Mouse (Mus musculus) thymus, postnatal 0 days (tissue): ENCODE measurements around the gene Gm9573. TPM values are rescaled to one million over a fixed set of nuclear protein-coding genes. Genes with fewer than 3 reads are reported as not detected.

Source experiments
- DNase-seq: peaks from one replicate; pipeline ENCODE4 v3.0.0-alpha.2; 2015; ENCODE audit warnings: low spot score
- polyA plus RNA-seq: library from polyadenylated mRNA; unstranded; fragments of >200 nt; fragmentation: Nextera tagmentation; extraction: Ambion mirVana; gene quantifications from 2 replicates; pipeline ENCODE4 v1.2.1, GENCODE M21; 2015

Gene Gm9573
- polyA plus RNA-seq, 1 experiment from 2014 or later: 0.23 TPM

DNA sequence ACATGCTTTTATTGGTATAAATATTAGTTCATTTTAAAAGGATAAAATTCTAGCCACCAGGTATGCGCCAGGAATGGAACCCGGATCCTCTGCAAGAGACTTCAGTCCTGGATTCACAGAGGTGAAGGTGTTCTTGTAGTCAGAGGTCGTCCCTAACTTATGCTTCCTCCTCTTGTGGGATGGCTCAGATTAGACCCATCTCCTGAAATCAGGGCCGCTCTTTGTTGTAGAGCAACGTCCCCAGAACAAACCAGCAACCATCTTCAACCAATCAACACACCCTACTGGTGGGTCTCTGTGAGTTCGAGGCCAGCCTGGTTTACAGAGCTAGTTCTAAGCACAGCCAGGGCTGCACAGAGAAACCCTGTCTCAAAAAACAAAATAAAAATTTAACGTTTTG lies 32.0 kb downstream of the Gm9573 start:
- DNase-seq: no peak

GRCm38 (mm10) chr17:35593786-35594185 lies 32.7 kb downstream of the Gm9573 start:
- DNase-seq: no peak

DNA sequence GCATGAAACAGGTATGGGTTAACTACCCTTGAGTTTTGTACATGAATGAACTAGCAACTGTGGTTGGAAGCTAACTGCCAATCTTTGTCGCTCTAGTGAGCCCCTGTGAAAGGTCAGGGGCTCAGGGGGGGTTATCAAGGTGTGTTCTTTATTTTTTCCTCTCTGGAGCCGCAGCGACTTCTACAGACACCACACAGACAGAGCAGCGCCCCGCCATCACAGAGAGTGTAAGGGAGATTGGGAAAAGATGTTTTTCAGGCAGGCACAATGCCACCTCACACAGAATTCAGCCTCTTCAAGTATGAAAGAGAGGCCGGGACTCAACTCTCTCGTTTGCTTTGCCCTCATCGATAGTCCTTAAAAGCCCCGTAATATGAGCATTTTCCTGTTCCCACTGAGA lies 34.3 kb downstream of the Gm9573 start:
- DNase-seq: no peak

DNA sequence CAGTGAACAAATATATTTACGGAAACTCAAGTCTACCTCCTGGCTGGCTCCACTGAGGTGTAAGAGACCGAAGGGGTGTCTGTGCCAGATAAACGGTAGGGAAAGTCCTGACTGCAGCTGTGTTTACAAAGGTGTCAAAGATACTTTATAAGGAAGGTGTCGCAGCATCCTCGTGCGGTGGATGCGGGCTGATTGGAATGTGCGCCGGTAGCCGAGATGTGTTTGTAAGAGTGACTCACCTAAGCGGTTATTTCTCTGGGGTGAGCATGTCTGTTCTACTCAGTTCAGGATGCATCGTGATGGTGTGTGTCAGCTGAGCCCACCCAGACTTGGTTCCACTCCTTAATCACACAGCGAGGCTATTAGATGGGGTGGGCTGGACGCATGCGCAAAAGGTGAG lies 34.7 kb downstream of the Gm9573 start:
- DNase-seq: no peak

DNA sequence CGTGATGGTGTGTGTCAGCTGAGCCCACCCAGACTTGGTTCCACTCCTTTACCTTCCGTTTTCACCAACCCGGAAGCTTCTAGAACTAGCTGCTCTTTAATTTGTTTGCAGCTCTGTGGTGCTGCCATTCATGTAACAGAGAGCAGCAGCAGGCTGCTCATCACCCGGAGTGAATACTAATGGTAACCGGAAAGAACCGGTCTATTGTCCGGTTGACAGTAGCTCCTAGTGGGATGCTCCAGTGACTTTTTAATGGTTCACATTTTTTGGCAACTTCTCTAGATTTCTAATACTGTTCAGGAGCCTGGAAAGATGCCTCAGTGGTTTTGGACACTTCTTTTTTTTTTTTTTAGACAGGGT lies 35.2 kb downstream of the Gm9573 start:
- DNase-seq: no peak

DNA sequence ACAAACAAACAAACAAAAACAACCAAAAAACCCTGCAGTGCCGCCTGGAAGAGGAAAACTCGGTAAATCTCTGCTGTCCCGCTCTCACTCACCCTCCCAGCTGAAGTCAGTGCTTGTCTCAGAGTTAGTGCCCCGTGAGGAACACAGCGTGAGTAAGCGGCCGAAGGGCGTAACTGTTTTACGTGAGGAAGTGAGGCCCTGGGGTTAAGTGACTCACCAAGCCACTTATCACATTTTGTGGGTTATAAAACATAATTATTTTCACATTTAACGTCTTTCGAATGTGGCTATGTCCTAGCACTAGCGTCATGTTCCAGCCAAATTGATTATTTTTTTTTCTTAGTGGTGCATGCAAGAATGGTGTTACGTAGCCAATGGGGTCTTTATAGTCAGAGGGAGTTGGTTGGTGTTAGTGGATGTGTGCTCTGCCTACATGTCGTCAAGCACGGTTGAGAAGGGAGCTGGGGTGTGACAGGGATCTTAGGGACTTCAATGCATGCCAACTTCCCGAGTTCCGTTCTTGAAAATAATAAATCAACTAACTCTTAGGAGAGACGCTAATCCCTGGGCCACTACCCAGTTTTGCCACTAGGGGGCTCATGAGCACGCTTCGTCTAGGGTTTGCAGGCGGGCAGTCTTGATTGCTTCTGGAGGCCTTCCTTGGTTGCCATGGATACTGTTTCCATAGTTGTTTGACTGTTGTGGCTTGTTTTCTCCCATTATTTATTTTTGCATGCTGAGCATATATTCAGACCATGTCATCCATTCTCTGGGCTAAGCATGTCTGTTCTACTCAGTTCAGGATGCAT lies 35.8 kb downstream of the Gm9573 start:
- DNase-seq: peak; percentile 65

- no peak for DNase-seq
These were observed 38.0 kb downstream of the Gm9573 start for GRCm38 (mm10) chr17:35588387-35588786.

DNA sequence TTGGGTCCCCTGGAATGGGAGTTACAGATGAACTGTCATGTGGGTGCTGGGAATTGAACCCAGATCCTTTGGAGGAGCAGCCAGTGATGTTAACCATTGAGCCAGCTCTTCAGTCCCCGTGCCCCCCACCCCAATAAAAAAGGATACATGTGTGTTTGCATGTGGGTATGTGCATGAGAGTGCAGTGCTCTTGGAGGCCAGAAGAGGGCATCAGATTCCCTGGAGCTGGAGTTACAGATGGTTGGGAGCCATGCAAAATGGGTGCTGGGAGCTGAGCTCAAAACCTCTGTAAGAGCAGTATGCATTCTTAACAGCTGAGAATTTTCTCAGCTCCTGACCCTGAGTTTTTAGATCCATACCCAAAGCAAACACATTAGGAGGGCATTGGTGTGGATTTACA lies 39.1 kb downstream of the Gm9573 start:
- no peak for DNase-seq

- DNase-seq: peak; percentile 79
These were observed 42.0 kb downstream of the Gm9573 start for GRCm38 (mm10) chr17:35584330-35584937.

GRCm38 (mm10) chr17:35582900-35583299 lies 43.5 kb downstream of the Gm9573 start:
- DNase-seq: peak; percentile 37

GRCm38 (mm10) chr17:35578211-35578610 lies 48.2 kb downstream of the Gm9573 start:
- DNase-seq: peak; percentile 89

- DNase-seq: no peak
These were observed 55.0 kb downstream of the Gm9573 start for GRCm38 (mm10) chr17:35571477-35571876.

- no peak for DNase-seq
These were observed 55.6 kb downstream of the Gm9573 start for GRCm38 (mm10) chr17:35570836-35571235.

- peak; percentile 38 for DNase-seq
These were observed 57.1 kb downstream of the Gm9573 start for GRCm38 (mm10) chr17:35569091-35569944.

Other genes starting within 250 kb of the Gm9573 start
- gene H2-Q4, start 247.0 kb downstream of the Gm9573 start, polyA plus RNA-seq: 15.1 and 18.4 TPM in 2 replicates
- gene H2-Q6, start 201.8 kb downstream of the Gm9573 start, polyA plus RNA-seq: 22.7 and 22.9 TPM in 2 replicates
- gene H2-Q7, start 187.5 kb downstream of the Gm9573 start, polyA plus RNA-seq: 37.3 and 38.8 TPM in 2 replicates
- gene H2-Q10, start 156.5 kb downstream of the Gm9573 start, polyA plus RNA-seq: 3.3 and 3.8 TPM in 2 replicates
- gene Pou5f1, start 120.6 kb downstream of the Gm9573 start, polyA plus RNA-seq: 0.44 and 0.62 TPM in 2 replicates
- 75.9 and 80.4 TPM in 2 replicates for gene Tcf19, start 109.8 kb downstream of the Gm9573 start, polyA plus RNA-seq
- gene Cchcr1, start 109.5 kb downstream of the Gm9573 start, polyA plus RNA-seq: 8.7 and 9.8 TPM in 2 replicates
- 10.2 and 12.7 TPM in 2 replicates for gene Psors1c2, start 93.4 kb downstream of the Gm9573 start, polyA plus RNA-seq
- 0.22 and 0.28 TPM in 2 replicates for gene Cdsn, start 74.5 kb downstream of the Gm9573 start, polyA plus RNA-seq
- 1.3 and 6.3 TPM in 2 replicates for gene 2300002M23Rik, start 59.2 kb downstream of the Gm9573 start, polyA plus RNA-seq
- not detected in 2 replicates for gene Sfta2, start 25.1 kb downstream of the Gm9573 start, polyA plus RNA-seq
- gene Mucl3, start 17.1 kb upstream of the Gm9573 start, polyA plus RNA-seq: 0.10 and 0.17 TPM in 2 replicates
- gene Vars2, start 41.0 kb upstream of the Gm9573 start, polyA plus RNA-seq: 22.5 and 27.0 TPM in 2 replicates
- gene Gtf2h4, start 47.1 kb upstream of the Gm9573 start, polyA plus RNA-seq: 267 and 319 TPM in 2 replicates
- gene Ddr1, start 78.0 kb upstream of the Gm9573 start, polyA plus RNA-seq: 33.7 and 33.8 TPM in 2 replicates
- gene Ier3, start 195.0 kb upstream of the Gm9573 start, polyA plus RNA-seq: 18.1 and 19.0 TPM in 2 replicates
- gene Flot1, start 196.6 kb upstream of the Gm9573 start, polyA plus RNA-seq: 88.3 and 93.1 TPM in 2 replicates
- 942 and 997 TPM in 2 replicates for gene Tubb5, start 211.7 kb upstream of the Gm9573 start, polyA plus RNA-seq
- 6.7 TPM in 2 replicates for gene Mdc1, start 214.9 kb upstream of the Gm9573 start, polyA plus RNA-seq
- gene Nrm, start 234.7 kb upstream of the Gm9573 start, polyA plus RNA-seq: 53.7 and 59.1 TPM in 2 replicates
- gene Ppp1r18, start 239.0 kb upstream of the Gm9573 start, polyA plus RNA-seq: 82.4 and 89.3 TPM in 2 replicates